Mouse (Mus musculus) erythroid progenitor cell, adult 5-6 weeks (primary cell): ENCODE data around the gene Sdk2. TPM values are rescaled to one million over a fixed set of nuclear protein-coding genes. Genes with fewer than 3 reads are reported as not detected.

Experiments
- ATAC-seq: replicated peaks from 2 replicates; pipeline ENCODE4 v1.8.0; 2016; ENCODE audit warnings: moderate number of reproducible peaks, mild to moderate bottlenecking, moderate TSS enrichment, inconsistent platforms; ENCODE audit not compliant: poor library complexity, low FRiP score, severe bottlenecking
- total RNA-seq, 2 experiments: library from RNA; stranded (forward) in 1 of 2; stranded (reverse) in 1 of 2; fragments of 150-400 nt in 1 of 2; fragments of 186-747, 209-891 nt in 1 of 2; gene quantifications; 2 replicates each; pipeline versions ENCODE4 v1.2.3 to v1.2.4; 2015 to 2017; ENCODE audit warnings: low replicate concordance in 2 of 2

The Sdk2 gene
- total RNA-seq, 2 experiments from 2014 or later: 0.15 TPM; not detected in 1

- ATAC-seq: no peak
Measured at GRCm38 (mm10) chr11:113803321-113803941, 263.4 kb downstream of the Sdk2 start.

DNA sequence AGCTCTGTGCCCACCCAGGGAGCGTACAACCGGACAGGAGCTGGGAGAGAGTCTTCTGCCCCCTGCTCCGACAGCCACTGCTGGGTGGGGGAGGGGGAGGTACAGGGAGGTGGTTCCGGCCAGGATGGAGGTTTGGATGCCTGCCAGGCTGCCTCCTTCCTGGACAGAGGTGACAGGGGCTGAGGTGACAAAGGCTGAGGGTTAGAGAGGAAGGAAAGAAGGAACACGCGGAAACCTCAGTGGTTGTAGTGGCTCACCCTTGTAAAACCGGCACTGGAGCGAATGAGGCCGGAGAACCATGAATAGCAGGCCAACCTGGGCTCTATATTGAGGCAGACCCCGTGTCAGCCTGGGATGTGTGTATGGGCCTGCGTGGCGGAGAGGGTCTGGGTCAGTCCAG, 264.4 kb downstream of the Sdk2 start:
- ATAC-seq: no peak

- no peak for ATAC-seq
Measured at GRCm38 (mm10) chr11:113800026-113800425, 266.8 kb downstream of the Sdk2 start.

DNA sequence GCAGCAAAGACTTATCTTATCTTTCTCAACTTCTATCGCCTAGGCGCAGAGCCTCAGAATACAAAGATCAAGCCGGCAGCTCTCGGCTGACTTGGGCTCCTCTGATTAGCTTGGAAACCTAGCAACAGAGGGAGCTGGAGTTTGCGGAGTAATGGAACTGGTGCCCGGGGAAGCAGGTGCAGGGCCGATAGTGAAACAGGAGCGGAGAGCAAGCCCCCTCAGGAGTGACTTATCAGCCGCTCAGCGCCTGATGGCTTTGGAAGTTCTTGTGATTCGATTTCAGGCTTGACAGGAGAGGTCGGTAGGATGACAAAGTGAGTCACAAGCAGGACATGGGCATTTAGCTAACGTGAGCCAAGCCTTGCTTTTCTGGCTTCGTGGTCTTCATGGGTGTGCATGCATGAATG, 267.8 kb downstream of the Sdk2 start:
- ATAC-seq: peak; percentile 76

GRCm38 (mm10) chr11:113798011-113798410, 268.8 kb downstream of the Sdk2 start:
- no peak for ATAC-seq

GRCm38 (mm10) chr11:113797014-113797983, 269.5 kb downstream of the Sdk2 start:
- no peak for ATAC-seq

GRCm38 (mm10) chr11:113795846-113796245, 271.0 kb downstream of the Sdk2 start:
- ATAC-seq: no peak

DNA sequence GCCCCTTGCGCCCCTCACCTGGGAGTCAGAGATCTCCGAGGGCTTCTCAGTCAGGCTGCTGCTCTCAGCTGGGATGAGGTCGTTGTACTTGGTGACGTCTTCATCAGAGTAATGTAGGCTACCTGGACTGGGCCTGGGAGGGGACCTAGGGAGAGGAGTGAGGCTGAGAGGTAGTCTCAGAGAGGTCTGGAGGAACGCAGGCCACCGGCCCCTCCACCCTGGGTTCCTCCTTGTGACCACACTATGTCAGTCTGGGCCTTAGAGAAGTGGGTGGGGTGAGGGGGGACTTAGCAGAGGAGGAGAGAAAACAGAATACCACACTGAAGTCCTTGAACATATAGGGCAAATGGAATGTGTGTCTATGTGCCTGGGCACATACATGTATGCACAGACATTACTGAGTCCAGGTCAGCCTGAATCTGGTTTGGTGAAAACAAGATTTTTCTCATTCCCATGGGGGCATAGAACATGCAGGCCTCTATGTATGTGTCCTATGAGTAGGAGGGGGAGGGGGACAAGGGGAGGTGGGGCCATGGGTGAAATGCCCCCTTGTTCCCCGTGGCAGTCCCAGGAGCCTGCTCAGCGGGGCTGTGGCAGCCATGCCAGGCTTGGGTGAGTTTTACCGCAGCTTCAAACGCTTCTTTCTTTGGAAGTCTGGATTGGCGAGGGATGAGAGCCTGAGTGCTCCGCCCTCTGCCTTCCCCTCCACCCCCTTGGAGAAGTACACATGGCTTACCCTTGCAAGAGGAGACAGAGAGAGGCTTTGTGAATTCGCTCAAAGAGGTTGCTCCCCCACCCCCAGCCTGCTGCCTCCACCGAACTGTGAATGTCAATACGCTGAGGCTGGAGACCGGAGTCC, 275.3 kb downstream of the Sdk2 start:
- no peak for ATAC-seq

- no peak for ATAC-seq
Measured at GRCm38 (mm10) chr11:113789101-113789500, 277.7 kb downstream of the Sdk2 start.

GRCm38 (mm10) chr11:113788183-113788789, 278.6 kb downstream of the Sdk2 start:
- ATAC-seq: peak; percentile 81

- ATAC-seq: no peak
Measured at GRCm38 (mm10) chr11:113787432-113788182, 279.2 kb downstream of the Sdk2 start.

- no peak for ATAC-seq
Measured at GRCm38 (mm10) chr11:113787009-113787408, 279.8 kb downstream of the Sdk2 start.

DNA sequence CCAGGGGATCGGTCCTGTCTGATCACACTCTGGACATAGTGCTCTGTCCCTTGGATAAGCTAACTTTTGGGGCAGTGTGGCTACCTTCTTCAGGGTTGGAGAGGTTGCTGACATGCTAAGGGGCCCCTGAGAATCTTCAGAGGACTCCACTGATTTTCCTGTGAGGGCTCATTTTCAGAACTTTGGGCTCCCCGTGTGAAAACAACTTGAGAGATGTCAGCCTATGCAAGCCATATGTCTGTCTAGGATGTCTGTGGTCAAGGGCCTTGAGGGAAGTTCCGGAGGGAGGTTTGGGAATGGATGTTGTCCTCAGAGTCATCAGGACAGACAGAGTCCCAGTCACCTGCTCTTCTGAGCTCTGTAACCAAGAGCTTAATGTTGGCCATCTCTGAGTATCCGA, 280.5 kb downstream of the Sdk2 start:
- no peak for ATAC-seq

GRCm38 (mm10) chr11:113785406-113786171, 281.3 kb downstream of the Sdk2 start:
- peak; percentile 42; the same call in 1 of the 2 replicates for ATAC-seq

- ATAC-seq: no peak
Measured at GRCm38 (mm10) chr11:113784656-113785396, 282.0 kb downstream of the Sdk2 start.

DNA sequence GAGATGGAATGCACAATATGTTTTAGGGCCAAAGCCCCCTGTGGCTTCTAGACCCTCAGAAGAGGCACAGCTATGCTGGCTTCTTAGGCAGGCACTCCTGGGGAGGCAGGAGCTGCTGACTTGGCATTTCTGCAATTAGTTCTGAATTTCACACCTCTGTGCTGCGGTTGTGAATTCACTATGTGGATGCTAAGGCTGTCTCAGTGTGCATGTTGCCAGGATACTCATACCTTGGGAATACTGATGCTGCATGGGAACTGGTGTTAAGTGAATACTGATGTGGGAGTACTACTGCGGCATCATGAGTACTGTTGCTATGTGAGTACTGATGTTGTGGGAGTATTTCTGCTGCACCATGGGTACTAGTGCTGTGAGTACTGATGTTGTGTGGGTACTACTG, 284.4 kb downstream of the Sdk2 start:
- ATAC-seq: no peak

DNA sequence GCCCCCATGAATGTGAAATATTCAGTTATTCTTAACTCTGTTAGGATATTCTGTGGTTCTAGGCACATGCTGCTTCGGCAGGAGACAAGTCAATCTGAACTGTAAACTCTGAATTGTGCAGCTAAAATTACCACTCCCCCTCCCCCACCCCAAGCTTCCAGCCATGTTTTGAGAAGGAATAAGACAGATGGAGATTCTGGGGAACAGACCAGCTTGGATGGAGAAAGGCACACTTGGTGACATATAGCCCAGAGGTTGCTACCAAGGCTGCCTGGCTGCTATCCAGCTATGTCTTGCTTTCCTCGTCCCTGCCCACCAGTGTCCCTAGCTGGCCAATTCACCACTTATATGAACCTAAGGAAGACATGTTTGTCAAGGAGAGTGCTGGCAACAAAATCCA, 284.8 kb downstream of the Sdk2 start:
- ATAC-seq: no peak

GRCm38 (mm10) chr11:113779680-113780041, 287.2 kb downstream of the Sdk2 start:
- no peak for ATAC-seq
